Mouse (Mus musculus): ENCODE data around the gene Chaf1a.
A peak's percentile ranks its signal among the peaks of the same experiment; 100 is the strongest.

Gene Chaf1a

DNA sequence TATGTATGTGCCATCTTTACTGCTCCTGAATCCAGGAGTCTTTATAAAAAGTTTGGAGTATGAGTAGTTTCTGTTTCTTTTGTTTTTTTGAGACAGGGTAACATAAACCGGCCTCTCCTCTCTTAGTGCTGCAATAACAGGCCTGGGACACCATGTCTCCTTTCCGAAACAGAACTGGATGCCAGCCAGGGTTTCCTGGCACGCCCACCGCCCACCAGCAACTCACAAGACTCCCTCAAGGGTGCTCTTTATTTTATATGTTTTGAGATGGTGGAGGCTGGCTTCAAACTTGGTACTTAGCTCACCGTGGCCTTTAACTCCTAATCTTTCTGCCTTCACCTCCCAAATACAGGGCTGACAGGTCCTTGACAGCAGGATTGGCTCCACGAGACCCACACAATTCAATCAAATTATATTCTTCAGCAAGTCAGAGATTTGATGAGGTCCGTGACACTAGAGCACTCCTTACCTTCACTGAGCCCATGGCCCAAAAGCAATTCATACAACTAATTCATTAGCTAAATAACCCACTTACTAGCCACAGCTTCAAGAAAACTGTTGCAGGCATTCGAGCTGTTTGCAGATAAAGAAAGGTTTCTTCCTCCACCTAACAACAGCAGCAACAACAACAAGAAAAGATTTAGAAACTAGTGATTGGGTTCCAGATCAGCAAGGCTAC is 1.5 kb upstream of the Chaf1a start:
- DNase-seq: no peak

DNA sequence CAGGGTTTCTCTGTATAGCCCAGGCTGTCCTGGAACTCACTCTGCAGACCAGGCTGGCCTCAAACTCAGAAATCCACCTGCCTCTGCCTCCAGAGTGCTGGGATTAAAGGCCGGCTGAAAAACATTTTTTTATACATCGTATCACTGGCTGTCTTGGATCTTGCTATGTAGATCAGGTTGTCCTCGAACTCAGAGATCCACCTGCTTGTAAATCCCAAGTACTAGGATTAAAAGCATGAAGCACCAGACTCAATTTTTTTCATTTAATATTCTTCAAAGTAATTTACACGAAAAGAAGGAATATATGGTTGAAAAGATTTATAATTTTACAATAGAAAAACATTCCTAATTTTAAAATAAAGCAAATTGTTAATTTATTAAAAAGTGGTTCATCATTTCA is 894 bp upstream of the Chaf1a start:
- DNase-seq: no peak

DNA sequence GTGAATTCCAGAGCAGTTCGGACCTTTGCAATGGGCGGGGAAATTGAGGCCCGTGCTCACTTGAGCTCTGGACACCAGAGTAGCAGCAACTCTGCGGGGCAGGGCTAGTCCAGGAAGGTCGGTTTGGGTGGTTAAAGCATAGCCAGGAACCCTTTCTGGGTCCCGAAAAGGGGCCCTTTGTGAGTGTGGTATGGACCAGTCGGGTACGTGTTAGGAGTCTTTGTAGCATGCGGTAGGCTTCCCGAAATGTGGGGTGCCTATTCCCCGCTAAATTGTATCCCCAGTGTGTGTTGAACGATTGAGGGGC is 571 bp downstream of the Chaf1a start:
- no peak for DNase-seq

DNA sequence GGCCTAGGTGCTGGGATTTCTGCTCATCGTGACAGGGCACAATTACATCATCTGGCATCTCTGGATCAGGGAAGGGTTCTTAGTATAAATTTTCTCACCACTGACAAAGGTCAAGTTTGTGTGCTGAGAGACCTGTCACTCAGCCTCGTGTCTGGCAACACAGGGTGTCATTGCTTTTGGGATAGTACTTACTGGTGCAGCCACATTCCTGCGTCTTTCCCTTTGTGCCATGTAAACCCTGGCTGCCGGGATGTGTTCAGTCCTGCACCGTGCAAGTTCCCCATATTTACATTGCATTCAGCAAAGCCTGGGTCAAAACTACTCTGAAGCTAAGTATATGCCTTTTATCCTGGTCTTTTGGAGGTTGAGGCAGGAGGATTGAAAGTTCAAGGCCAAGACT is 11.1 kb downstream of the Chaf1a start:
- no peak for DNase-seq

DNA sequence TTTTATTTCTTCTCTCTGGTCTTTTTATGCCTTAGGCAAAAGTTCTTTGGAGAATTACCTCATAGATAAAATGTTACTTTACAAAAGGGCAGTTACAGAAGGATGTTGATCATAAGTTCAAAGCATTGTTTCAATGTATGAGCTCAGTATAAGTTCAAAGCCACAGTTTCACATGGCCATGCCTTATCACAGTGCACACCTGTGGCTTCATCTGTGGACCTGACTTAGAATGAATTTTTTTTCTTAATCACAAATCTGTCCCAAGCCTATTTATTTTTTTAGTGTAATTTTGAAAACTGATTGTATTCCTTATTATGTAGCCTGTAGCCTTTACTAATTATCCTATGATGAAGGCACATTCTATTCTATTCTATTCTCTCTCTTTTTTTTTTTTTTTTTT is 14.7 kb downstream of the Chaf1a start:
- DNase-seq: no peak

DNA sequence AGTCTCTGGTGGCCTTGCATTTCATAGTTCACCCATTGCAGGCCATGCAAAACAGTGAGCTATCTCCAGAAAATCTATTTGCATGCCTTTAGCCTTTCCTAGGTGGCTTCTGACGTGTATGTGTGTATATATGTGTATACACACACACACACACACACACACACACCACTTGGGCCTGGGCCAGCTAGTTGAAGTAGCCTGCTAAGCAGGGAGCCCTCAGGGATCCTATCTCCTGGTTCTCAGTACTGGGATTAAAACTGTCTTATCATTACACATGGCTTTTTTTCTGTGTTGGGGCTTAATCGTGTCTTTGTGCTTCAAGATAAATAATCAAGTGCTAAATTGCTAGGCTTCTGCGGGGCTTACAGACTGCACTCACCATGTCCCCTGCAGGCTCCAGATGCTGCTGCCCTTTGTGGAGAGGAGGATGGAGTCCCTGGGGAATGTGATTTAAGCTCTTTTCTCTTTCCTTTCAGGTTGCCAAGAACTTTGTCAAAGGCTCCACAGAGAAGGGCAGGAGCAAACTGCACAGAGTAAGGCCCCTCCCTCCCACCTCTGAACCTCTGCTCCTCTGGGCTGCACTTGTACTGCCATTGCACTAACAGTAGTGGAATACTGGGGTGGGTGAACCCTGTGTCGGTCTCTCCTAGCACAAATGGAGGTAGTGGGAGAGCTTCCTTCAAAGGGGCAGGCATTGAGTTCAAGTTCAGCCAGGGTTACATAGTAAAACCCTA is 15.9 kb downstream of the Chaf1a start:
- DNase-seq: no peak

DNA sequence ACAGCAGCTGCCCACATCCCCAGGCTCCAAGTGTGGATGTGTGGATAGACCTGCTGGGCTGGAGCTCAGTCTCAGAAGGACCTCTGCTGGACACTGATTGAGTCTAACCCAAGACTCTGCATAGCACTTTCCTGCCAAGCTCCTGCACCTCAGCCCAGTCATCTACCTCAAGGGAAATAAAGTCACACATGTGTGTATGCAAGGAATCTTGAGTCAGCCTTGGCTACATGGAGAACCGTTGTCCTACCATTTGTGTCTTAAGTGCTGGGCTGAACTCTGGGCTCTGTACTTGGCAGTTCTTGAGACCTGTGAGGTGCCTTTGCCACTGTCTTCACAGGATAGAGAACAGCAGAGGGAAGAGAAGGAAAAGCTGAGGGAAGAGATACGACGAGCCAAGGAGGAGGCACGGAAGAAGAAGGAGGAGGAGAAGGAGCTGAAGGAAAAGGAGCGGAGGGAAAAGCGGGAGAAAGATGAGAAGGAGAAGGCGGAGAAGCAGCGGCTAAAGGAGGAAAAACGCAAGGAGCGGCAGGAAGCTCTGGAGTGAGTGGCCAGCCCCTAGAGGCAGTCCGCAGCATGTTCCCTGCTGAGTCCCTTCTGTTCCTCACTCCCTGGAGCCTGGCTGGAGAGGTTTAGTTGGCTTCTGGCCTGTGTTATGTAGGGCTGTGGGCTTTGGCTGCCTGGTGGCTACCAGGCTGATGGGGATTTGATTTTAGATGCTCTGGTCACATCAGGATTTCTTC is 17.3 kb downstream of the Chaf1a start:
- DNase-seq: no peak

DNA sequence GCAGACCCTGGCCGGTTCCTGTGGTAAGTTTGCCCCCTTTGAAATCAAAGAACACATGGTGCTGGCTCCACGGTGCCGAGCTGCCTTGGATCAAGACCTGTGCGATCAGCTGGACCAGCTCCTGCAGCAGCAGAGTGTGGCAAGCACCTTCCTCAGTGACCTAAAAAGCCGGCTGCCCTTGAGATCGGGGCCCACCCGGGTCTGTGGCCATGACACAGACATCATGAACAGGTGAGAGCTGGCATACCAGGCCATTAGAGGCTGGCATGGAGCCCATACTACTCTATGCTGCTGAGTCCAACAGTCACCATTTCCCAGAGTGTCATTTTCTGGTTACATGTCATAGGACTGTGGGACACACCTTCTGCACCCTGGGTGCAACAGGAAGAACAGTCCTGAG is 21.8 kb downstream of the Chaf1a start:
- no peak for DNase-seq

DNA sequence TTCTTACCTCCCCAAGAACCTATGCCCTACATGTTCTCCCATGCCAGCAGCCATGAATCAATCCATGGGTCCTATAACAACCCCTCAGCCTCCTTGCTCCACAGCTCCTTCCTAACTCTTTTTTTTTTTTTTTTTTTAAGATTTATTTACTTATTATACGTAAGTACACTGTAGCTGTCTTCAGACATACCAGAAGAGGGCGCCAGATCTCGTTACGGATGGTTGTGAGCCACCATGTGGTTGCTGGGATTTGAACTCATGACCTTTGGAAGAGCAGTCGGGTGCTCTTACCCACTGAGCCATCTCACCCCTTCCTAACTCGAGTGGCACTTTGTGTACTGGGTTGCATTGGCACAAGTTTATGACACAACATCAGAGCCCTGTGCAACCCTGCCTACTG is 25.5 kb downstream of the Chaf1a start:
- DNase-seq: peak in 1 of 2 experiments; percentile 14

DNA sequence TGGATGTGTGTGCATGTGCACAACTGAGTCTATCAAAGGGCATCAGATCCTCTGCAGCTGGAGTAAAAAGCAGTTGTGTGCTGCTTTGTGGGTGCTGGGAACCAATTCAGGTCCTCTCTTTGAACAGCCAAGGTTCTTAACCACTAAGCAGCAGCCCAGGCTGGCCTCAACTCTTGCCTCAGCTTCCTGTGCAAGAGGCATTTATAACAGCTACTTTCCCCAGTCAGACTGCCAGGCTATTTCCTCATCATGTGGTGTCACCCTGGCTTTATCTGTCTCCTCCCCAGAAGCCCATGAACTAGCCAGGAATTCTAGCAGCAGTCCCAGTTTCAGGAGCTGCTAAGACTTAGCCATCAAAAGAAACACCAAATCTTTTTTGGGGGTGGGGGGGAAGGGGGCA is 26.2 kb downstream of the Chaf1a start:
- DNase-seq: no peak

DNA sequence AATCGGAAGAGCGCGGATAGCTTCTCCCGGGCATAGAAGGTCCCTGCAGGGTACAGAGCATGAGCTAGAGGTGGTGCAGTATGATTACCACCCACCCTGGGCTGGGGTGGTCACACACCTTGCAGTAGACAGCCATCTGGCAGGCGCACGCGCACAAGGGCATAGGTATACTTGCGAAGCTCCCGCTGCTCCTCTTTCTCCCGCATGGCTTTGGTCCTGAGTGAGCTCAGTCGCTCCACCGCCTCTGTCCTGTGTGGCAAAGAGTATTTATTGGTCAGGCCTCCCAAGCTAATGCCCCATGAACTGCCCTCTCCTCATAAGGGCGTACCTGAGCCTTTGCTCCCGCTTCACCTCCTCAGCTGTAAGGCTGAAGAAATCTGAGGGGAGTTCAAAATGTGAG is 28.8 kb downstream of the Chaf1a start:
- no peak for DNase-seq

DNA sequence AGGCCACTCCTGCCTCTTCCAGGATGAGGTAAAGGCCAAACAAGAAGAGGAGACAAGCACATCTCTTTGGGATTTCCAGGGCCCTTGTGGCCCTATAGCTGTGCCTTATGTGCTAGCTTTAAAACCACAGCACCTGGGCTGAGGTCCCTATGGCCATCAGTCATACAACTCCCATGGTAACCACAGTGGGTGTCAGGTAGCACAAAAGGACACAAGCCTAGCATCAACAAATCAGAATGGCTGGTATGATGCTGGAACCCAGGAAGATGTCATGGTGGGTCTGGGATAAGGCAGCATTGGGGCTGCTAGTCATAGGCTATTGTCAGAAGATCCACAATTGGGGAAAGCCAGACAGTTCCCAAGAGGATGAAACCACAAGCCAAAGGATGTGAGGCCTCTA is 30.9 kb downstream of the Chaf1a start:
- DNase-seq: no peak

DNA sequence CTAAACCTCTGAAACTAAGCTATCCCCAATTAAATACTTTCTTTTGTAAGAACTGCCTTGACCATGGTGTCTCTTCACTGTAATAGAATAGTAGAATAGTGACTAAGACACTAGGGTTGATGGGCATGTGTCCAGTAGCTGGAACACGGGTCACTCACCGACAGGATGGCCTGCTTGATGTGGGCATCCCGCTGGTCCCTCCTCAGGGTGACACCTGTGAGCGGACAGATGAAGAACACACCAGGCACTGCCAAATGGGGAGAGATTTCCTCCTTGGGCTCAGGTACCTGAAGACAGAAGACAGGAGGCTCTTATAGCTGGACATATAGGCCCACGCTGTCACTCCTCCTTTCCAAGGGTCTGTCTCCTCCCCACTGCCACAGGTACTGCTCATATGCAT is 32.0 kb downstream of the Chaf1a start:
- no peak for DNase-seq

DNA sequence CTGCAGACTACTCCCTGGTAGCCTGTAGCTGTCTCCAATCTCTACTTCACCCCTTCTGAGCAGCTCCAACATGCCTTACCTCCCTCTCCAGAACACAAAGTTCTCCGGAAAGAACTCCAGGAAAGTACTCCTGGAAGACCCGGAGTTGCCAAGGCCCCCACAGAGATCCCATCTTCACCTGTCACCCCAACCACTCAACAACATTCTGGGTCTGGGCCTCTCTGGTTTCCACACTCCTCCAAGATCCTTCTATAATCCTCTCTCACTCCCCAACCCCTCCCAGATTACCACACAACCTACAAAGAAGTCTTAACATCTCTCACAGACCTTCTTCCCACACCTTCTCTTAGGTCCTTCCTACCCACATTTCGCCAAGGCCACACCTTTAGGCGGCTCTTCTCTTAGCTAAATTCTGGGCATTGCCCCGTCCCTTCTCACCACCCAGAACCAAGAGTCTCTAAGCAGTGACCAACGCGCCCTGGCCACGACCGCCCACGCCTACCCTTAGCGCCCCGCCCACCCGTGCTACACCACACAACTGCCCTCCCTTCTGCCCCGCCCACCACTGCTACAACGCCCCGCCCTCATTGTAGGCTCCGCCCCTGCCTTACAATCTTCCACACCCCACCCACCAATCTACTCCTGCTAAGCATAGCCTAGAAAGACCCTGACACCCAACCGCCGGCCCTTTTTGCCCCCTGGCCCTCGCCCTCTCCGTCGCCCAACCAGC is 34.0 kb downstream of the Chaf1a start:
- peak; percentile 90 to 91 for DNase-seq

DNA sequence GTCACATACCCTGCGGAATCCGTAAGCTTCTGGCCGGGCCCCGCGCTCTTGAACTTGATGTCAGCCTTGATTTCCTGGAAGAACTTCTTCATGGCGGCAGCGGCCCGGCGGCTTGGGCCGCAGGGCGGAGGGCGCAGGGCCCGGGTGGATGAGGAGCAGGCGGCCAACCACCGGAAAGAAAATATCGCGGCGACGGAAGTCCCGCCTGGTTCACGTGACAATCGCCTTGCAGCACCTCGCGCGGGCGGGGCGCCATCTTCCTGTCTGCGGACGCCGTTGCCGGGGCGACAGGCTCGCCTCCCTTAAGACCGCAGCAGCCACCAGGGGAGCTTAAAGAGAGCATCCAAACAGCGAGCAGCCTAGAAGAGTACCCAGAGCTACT is 34.6 kb downstream of the Chaf1a start, which contains the start of gene Ubxn6:
Gene Ubxn6 (minus strand): TSS at position 202 of the 382 bp plus-strand sequence.
- DNase-seq: peak; percentile 97

DNA sequence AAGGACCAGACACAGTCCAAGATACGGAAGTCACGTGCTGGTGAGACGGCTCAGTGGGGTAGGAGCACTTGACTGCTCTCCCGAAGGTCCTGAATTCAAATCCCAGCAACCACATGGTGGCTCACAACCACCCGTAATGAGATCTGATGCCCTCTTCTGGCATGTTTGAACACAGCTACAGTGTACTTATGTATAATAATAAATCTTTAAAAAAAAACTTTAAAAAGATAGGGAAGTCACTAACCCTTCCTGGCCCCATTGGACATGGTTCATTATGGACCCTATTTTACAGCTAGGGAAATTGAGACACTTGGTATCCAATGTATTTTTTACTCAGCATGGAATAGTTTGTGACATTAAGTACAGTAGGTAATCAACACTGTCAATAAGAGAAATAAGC is 37.3 kb downstream of the Chaf1a start:
- no peak for DNase-seq

DNA sequence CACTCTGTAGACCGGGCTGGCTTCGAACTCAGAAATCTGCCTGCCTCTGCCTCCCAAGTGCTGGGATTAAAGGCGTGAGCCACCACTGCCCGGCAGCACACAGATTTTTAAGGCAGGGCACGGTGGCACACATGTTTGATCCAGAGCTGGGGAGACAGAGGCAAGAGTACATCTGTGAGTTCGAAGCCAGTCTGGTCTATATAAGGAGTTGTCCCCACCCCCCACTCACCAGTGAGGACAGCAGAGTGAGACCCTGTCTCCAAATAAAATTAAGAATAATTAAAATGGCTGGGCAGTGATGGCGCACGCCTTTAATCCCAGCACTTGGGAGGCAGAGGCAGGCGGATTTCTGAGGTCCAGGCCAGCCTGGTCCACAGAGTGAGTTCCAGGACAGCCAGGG is 38.1 kb downstream of the Chaf1a start:
- DNase-seq: peak in 1 of 2 experiments; percentile 16

DNA sequence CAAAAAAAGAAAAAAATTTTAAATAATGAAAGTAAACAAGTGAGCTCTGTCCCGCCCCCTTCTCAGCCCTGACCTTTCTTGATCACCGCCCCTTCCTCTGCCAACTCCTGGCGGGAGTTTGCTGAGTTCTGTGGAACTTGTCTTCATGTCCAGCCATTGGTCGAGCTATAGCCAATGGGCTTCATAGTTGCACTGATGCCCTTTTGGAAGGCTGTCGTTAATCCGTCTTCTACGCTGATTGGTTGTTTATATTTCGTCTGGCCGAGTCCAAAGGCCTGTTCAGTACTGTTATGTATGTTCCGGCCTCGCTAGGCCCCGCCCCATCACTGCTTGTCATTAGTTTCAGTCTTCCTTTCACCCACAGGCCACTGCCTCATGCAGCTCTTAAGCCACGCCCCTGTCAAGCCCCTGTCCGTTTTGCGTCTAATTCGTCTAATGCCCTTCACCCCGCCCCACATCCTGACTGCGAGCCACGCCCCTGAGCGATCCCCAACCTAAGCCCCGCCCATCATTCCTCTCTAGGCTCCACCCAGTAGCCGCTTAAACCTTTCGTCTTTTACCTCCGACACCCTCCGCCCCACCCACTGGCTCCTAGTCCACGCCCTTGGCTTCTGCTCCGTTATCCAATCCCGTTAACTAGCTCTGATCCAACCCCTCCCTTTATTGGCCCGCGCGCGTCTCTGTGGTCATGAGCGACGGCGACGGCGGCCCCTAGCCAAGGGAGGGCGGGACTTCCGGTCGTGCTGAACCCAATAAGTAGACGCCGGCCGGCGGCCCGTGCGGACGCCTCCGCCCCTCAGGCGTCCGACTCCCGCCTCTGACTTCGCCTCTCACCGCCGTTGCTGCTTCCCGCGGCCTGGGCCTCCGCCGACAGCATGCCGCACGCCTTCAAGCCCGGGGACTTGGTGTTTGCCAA is 38.9 kb downstream of the Chaf1a start, which contains the start of gene Hdgfl2:
Gene Hdgfl2 (plus strand): TSS at position 755 of the 916 bp plus-strand sequence.
- DNase-seq: peak; percentile 99 to 100

DNA sequence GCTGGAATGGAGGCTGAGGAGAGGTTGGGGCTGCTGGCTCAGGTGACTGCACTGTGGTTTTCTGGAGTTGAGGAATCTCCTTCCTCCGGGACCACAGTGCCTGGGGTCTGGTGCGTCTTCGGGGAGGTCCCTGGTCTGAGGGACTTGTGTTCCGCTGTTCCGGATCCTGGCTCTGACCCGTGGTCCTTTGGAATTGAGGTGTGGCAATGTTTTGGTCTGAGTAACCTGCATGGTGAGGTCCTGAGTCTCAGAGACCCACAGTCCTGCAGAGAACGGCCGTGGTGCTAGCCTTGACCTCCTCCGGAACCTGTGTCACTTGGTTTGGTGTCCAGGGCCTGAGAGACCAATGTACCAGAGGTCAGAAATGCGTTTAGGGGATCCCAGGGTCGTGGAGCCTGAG is 39.7 kb downstream of the Chaf1a start:
- peak; percentile 9 for DNase-seq

DNA sequence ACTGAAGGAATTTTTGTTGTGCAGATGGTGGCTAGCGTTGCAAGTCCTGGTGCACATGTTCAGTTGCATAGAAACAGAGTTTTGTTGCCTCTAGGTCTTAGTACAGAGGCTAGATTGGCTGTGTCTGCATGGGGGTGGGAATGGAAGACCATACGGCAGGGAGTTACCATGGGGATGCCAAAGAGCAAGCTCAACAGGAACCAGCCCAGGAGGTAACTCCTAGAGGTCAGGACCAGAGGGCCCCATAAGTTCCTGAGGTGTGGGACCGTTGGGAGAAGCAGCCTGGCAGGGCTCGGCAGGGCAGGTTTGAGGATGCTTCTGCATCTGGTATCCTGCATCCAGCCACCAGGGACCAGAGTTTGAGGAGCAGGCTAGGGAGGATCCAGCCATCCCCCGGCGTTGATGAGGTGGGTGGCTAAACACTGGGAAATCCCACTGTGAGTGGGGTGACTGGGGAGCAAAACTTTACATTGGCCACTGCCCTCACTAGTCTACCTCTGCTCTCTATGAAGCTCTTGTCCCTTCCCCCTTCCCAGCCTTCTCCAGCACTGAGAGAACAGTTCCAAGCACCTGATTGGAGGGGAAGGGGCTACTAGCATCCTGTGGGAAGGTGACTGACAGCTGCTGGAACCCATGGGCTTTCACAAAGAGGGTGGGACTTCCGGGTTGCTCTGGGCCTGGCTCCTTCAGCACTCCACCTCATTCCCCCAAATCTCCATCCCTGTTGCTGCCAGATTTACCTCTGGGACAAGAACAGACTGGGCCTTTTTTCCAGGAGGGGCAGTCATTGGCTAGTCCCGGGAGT is 40.7 kb downstream of the Chaf1a start:
- DNase-seq: no peak

DNA sequence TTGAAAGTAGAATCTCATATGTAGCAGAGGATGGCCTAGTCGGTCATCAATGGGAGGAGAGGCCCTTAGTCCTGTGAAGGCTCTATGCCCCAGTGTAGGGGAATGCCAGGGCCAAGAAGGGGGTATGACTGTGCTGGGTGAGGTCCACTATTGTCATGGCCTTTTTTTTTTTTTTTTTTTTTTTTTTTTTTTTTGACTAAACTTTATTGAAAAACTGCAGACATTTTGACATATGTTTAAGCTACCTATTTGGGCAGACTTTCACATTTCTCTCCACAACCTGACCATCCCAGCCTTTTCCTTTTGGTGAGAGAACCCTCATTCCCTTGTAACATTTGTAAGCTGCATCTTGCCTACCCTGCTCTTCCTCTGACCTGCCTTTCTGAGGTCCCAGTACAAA is 52.1 kb downstream of the Chaf1a start:
- DNase-seq: no peak

Measured in B cell, adult 2 months (primary cell).